Mouse (Mus musculus): ENCODE measurements at regions not wholly inside any gene's neighbourhood (a gene's known extent, or its start where the extent isn't known, plus 50 kb on each side); places are given as distances from the start of the nearest gene placed in this dataset.

DNA sequence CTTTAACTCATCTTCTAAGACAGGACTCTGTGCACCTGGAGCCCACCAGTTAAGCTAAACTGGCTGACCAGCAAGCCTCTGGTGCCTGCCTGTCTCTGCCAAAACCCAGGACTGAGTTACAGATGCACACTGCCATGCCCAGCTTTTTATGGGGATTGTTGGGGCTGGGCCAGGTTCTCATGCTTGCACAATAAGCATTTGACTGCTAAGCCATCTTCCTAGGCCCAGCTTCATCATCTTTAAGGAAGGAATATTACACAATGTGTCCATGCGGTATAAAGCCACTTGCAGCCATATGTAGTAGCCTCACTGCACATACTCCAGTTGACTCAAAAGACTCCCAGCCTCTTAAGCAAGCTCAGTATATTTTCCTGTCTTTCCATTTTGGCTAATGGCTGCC, 340.4 kb downstream of the Agtpbp1 start:
- TF ChIP-seq CTCF (conservative IDR thresholded peaks at IDR 0.05; ENCODE audit: low read length): no peak
- no peak for TF ChIP-seq NANOG (IDR thresholded peaks at IDR 0.05; ENCODE audit: borderline replicate concordance, low read length)
- TF ChIP-seq POU5F1 (IDR thresholded peaks at IDR 0.05; ENCODE audit: borderline replicate concordance, low read length): no peak

Data from E14TG2a.4 (cell line).